Mouse (Mus musculus): ENCODE results near the gene Olfr872. TPM values are rescaled to one million over a fixed set of nuclear protein-coding genes. Genes with fewer than 3 reads are reported as not detected.

Gene Olfr872
- polyA plus RNA-seq (2012), result not detected in 2 replicates

DNA sequence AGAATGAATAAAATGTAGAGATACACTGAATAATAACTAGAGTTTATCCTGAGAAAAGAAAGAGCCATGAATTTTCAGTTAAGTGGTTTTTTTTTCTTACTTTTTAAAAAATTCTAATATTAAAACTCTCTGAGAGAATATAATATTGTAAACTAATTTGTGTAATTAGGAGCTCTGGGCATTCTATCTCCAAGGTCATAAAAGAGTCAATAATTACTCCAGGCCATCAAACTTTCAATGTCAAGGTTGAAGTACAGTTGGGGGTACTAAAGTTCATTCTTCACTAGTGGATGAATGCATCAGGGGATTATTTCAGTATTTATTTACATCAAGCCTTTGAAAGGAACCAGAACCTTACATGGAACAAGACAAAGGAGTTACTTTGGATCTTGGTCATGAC is at the start of gene Olfr872:
TSS of gene Olfr872 (plus strand) at position 301 of the 400 bp plus-strand sequence.

DNA sequence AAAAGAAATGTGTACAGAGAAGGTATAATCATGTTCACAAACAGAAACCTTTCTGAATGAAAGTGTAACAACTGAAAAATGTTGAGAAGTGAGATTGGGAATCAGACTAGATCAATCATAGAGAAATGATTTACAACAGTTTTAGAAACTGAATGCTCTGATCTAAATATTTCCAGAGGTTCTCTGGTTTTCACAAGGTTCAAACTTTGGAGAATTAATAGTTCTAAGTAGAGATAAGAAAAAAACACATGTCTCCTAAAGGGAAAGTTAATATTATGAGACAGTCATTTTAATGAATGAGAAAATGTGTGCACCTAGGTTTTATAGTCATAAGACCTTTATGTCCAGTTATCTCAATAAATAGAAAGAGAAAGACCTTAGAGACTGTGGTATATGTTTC is 25.0 kb upstream of the Olfr872 start, which contains the start of gene Olfr871:
TSS of gene Olfr871 (plus strand) at position 301 of the 400 bp plus-strand sequence.

DNA sequence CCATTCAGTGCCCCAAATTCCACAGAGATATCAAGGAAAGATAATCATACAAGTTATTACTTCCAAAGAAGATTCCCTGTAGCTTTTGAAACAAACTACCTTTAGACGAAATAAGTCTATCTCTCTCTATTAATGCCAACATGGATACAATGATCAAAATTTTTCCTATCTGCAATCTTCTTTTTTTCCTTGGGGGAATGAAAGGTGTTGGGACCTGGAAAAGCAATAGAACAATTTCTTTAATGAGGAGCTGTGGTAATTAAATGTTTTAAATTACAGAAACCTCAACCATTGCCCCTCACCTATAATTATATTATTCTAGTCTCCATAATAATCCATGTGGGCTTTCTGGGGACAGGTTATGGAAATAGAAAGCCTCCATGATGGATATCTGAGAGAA is 45.1 kb downstream of the Olfr872 start, which contains the start of gene Olfr39:
TSS of gene Olfr39 (plus strand) at position 301 of the 400 bp plus-strand sequence.

DNA sequence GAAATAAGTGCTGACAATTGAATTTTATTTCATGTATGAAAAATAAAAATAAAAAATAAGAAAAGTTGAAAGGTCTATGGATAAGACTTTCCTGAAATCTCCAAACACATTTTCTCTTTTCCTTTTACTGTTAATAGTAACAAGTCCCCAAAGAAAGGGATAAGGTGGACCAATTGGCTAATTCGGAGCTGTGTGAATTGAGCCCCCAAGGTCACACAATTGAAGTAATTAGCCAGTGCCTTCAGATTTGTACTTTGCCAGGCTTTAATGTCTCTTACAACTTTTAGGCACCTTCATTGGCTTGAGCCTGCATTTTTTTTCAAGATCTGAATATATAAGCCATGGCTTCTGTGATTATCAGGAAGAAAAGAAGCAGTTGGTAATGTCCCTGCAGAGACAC is 61.3 kb downstream of the Olfr872 start, which contains the start of gene Olfr873:
TSS of gene Olfr873 (plus strand) at position 301 of the 400 bp plus-strand sequence.

Other genes with a start within 250 kb of the Olfr872 start
- gene Olfr866, start 209.1 kb upstream of the Olfr872 start, polyA plus RNA-seq (2012), result not detected in 2 replicates
- gene Olfr867, start 179.6 kb upstream of the Olfr872 start, polyA plus RNA-seq (2012), result not detected in 2 replicates
- not detected in 2 replicates for gene Olfr868, start 138.5 kb upstream of the Olfr872 start, polyA plus RNA-seq (2012)
- 0.03 TPM in 1 of 2 replicates, not detected in the other for gene Olfr869, start 108.1 kb upstream of the Olfr872 start, polyA plus RNA-seq (2012)
- gene Olfr870, start 63.1 kb upstream of the Olfr872 start, polyA plus RNA-seq (2012), result not detected in 2 replicates
- gene Olfr871, start 24.9 kb upstream of the Olfr872 start, polyA plus RNA-seq (2012), result not detected in 2 replicates
- gene Olfr39, start 45.2 kb downstream of the Olfr872 start, polyA plus RNA-seq (2012), result not detected in 2 replicates
- gene Olfr873, start 61.4 kb downstream of the Olfr872 start, polyA plus RNA-seq (2012), result not detected in 2 replicates
- gene Olfr18, start 99.0 kb downstream of the Olfr872 start, polyA plus RNA-seq (2012), result not detected in 2 replicates
- gene Zfp560, start 148.1 kb downstream of the Olfr872 start, polyA plus RNA-seq (2012), result 0.87 and 1.9 TPM in 2 replicates
- gene Zfp26, start 223.0 kb downstream of the Olfr872 start, polyA plus RNA-seq (2012), result 0.33 and 0.42 TPM in 2 replicates